Mouse (Mus musculus) heart, postnatal 4 days (tissue): Measurements from ENCODE around the gene Gm38431. TPM values are rescaled to one million over a fixed set of nuclear protein-coding genes. Genes with fewer than 3 reads are reported as not detected.

Source experiments
- DNase-seq: peaks from one replicate; pipeline ENCODE4 v3.0.0; 2021
- total RNA-seq, 2 experiments: library from RNA; stranded (reverse); gene quantifications; 2 replicates each; pipeline ENCODE4 v1.2.3; 2021

Gene Gm38431
- 1 to 10 TPM in 1 of 2 experiments, under 1 TPM in 1; 0.64 to 2.2 TPM for total RNA-seq

GRCm38 (mm10) chr9:21091707-21092320 lies at the start of gene Gm38431, which contains the start of gene Raver1:
TSS of gene Gm38431 (minus strand) at chr9:21091997.
TSS of gene Raver1 (minus strand) at chr9:21092008.
- DNase-seq = peak; percentile 98

- DNase-seq = no peak
Measured at GRCm38 (mm10) chr9:21138386-21138785, 46.6 kb upstream of the Gm38431 start.

- peak; percentile 77 for DNase-seq
Measured at GRCm38 (mm10) chr9:21137229-21137628, 45.4 kb upstream of the Gm38431 start.

GRCm38 (mm10) chr9:21136401-21136800 lies 44.6 kb upstream of the Gm38431 start:
- no peak for DNase-seq

GRCm38 (mm10) chr9:21135941-21136381 lies 44.2 kb upstream of the Gm38431 start:
- no peak for DNase-seq

GRCm38 (mm10) chr9:21135329-21135890 lies 43.6 kb upstream of the Gm38431 start:
- no peak for DNase-seq

GRCm38 (mm10) chr9:21134595-21135328 lies 43.0 kb upstream of the Gm38431 start:
- DNase-seq = no peak

GRCm38 (mm10) chr9:21133064-21133707 lies 41.4 kb upstream of the Gm38431 start:
- no peak for DNase-seq

GRCm38 (mm10) chr9:21132102-21132775 lies 40.4 kb upstream of the Gm38431 start:
- DNase-seq = no peak

- DNase-seq = peak; percentile 89
Measured at GRCm38 (mm10) chr9:21131059-21131956, 39.5 kb upstream of the Gm38431 start, which contains the start of gene Tyk2. TSS of gene Tyk2 (minus strand) at chr9:21131243.

GRCm38 (mm10) chr9:21126259-21126627 lies 34.4 kb upstream of the Gm38431 start:
- peak; percentile 73 for DNase-seq

- no peak for DNase-seq
Measured at GRCm38 (mm10) chr9:21125502-21126258, 33.9 kb upstream of the Gm38431 start.

- no peak for DNase-seq
Measured at GRCm38 (mm10) chr9:21124837-21125236, 33.0 kb upstream of the Gm38431 start.

- no peak for DNase-seq
Measured at GRCm38 (mm10) chr9:21121483-21121882, 29.7 kb upstream of the Gm38431 start.

- DNase-seq = no peak
Measured at GRCm38 (mm10) chr9:21117073-21117472, 25.3 kb upstream of the Gm38431 start.

GRCm38 (mm10) chr9:21115105-21115504 lies 23.3 kb upstream of the Gm38431 start:
- no peak for DNase-seq

- no peak for DNase-seq
Measured at GRCm38 (mm10) chr9:21114190-21114589, 22.4 kb upstream of the Gm38431 start.

- no peak for DNase-seq
Measured at GRCm38 (mm10) chr9:21113751-21114150, 22.0 kb upstream of the Gm38431 start.

- DNase-seq = no peak
Measured at GRCm38 (mm10) chr9:21107607-21108237, 15.9 kb upstream of the Gm38431 start.
